ENCODE assay signal across 22 mouse cellular contexts in genomic region chr7:95620079-95620478, GRCm38 (mm10).
DNase-seq lines count a peak whose midpoint lies in the region; ATAC-seq and TF ChIP-seq lines count a peak whose summit lies in the region.
"Had no signal": no experiment of that assay in that cellular context is flagged by ENCODE, and none has a peak within 500 bp of the region (broad histone marks: within the 10 kb centered on the region; RNA-seq: fewer than 3 reads in every experiment).

No protein-coding gene starts in this region.

- no peak overlapping the region for H3K9ac ChIP-seq in kidney, embryonic 16.5 days (replicated peaks; ENCODE audit: low read length)
- no peak overlapping the region for H3K9ac ChIP-seq in kidney, embryonic 15.5 days
- H3K9ac ChIP-seq in lung, postnatal 0 days (replicated peaks; ENCODE audit: low read depth), result no peak overlapping the region
- H3K9ac ChIP-seq in stomach, embryonic 15.5 days, result no peak overlapping the region
- H3K9ac ChIP-seq: embryonic facial prominence, embryonic 15.5 days; heart, embryonic 15.5 days; hindbrain, embryonic 13.5 days had no signal

- H3K27me3 ChIP-seq in kidney, embryonic 16.5 days (ENCODE audit: insufficient read depth, low read length), result no peaks in the 10 kb centered on the region
- H3K27me3 ChIP-seq in kidney, embryonic 15.5 days, result no peaks in the 10 kb centered on the region
- no peaks in the 10 kb centered on the region for H3K27me3 ChIP-seq in lung, postnatal 0 days (replicated peaks; ENCODE audit: insufficient read depth, low read length)
- H3K27me3 ChIP-seq in stomach, embryonic 15.5 days (replicated peaks), result no peaks in the 10 kb centered on the region
- H3K27me3 ChIP-seq: embryonic facial prominence, embryonic 15.5 days; heart, embryonic 15.5 days; hindbrain, embryonic 13.5 days had no signal

- no peak overlapping the region for H3K4me3 ChIP-seq in kidney, embryonic 16.5 days (ENCODE audit: low read length)
- H3K4me3 ChIP-seq in kidney, embryonic 15.5 days (replicated peaks), result no peak overlapping the region
- H3K4me3 ChIP-seq in lung, postnatal 0 days (ENCODE audit: low read depth, low read length), result no peak overlapping the region
- no peak overlapping the region for H3K4me3 ChIP-seq in stomach, embryonic 15.5 days (replicated peaks)
- no peak overlapping the region for H3K4me3 ChIP-seq in layer of hippocampus, adult 2 months
- H3K4me3 ChIP-seq: embryonic facial prominence, embryonic 15.5 days; erythroblast, embryonic 14.5 days; forebrain, embryonic 10.5 days; heart, embryonic 15.5 days; hindbrain, embryonic 13.5 days had no signal

- H3K4me1 ChIP-seq in kidney, embryonic 16.5 days (ENCODE audit: insufficient read depth, low read length), result no peaks in the 10 kb centered on the region
- H3K4me1 ChIP-seq in kidney, embryonic 15.5 days, result no peaks in the 10 kb centered on the region
- no peaks in the 10 kb centered on the region for H3K4me1 ChIP-seq in lung, postnatal 0 days (ENCODE audit: insufficient read depth, low read depth, low read length)
- no peaks in the 10 kb centered on the region for H3K4me1 ChIP-seq in stomach, embryonic 15.5 days
- H3K4me1 ChIP-seq: embryonic facial prominence, embryonic 15.5 days; forebrain, embryonic 10.5 days; heart, embryonic 15.5 days; hindbrain, embryonic 13.5 days had no signal

- DNase-seq in lung, postnatal 0 days (ENCODE audit: low spot score), result peak; percentile 26
- no peak for DNase-seq in lung, postnatal 10 days
- no peak for DNase-seq in heart, adult 8-10 months (ENCODE audit: low spot score)
- DNase-seq in layer of hippocampus, adult 2 months (ENCODE audit: low spot score in 2 of 2), result no peak
- DNase-seq: adrenal gland, adult 8-10 months; adrenal gland, postnatal 36 days; cerebellum, adult 8-10 months; cerebellum, postnatal 14 days; embryo, embryonic 11 days; gastrocnemius, postnatal 36 days; heart, adult 11 months; heart, postnatal 14 days had no signal

- H3K4me2 ChIP-seq in kidney, embryonic 16.5 days (replicated peaks; ENCODE audit: low read depth, low read length), result no peak overlapping the region
- no peak overlapping the region for H3K4me2 ChIP-seq in kidney, embryonic 15.5 days
- no peak overlapping the region for H3K4me2 ChIP-seq in lung, postnatal 0 days (replicated peaks; ENCODE audit: low read depth, low read length)
- H3K4me2 ChIP-seq in stomach, embryonic 15.5 days, result no peak overlapping the region
- H3K4me2 ChIP-seq: embryonic facial prominence, embryonic 15.5 days; heart, embryonic 11.5 days; heart, embryonic 15.5 days; hindbrain, embryonic 13.5 days had no signal

- peak; percentile 71 for ATAC-seq in kidney, embryonic 16.5 days (ENCODE audit: low FRiP score, low TSS enrichment)
- no peak; the same call in 1 of the 2 replicates for ATAC-seq in kidney, embryonic 15.5 days (replicated peaks; ENCODE audit: low FRiP score)
- ATAC-seq in lung, postnatal 0 days, result peak; percentile 52
- ATAC-seq in stomach, embryonic 15.5 days (ENCODE audit: insufficient read depth, low FRiP score, low read depth), result 0 out of 2 replicates have a peak, but pooled peaks have one; percentile 50
- ATAC-seq: forebrain, embryonic 14.5 days had no signal

- TF ChIP-seq EP300 in lung, postnatal 0 days (IDR thresholded peaks at IDR 0.05), result no peak

- no peak overlapping the region for H3K27ac ChIP-seq in kidney, embryonic 16.5 days (ENCODE audit: low read length)
- no peak overlapping the region for H3K27ac ChIP-seq in kidney, embryonic 15.5 days
- no peak overlapping the region for H3K27ac ChIP-seq in lung, postnatal 0 days (ENCODE audit: low read length)
- no peak overlapping the region for H3K27ac ChIP-seq in stomach, embryonic 15.5 days
- H3K27ac ChIP-seq in layer of hippocampus, adult 2 months, result no peak overlapping the region
- H3K27ac ChIP-seq: embryonic facial prominence, embryonic 15.5 days; forebrain, embryonic 10.5 days; heart, embryonic 15.5 days; hindbrain, embryonic 13.5 days had no signal

- H3K36me3 ChIP-seq in kidney, embryonic 16.5 days (ENCODE audit: insufficient read depth, low read length), result no peaks in the 10 kb centered on the region
- H3K36me3 ChIP-seq in kidney, embryonic 15.5 days, result no peaks in the 10 kb centered on the region
- H3K36me3 ChIP-seq in lung, postnatal 0 days (ENCODE audit: insufficient read depth, low read length), result no peaks in the 10 kb centered on the region
- no peaks in the 10 kb centered on the region for H3K36me3 ChIP-seq in stomach, embryonic 15.5 days
- H3K36me3 ChIP-seq: embryonic facial prominence, embryonic 15.5 days; forebrain, embryonic 10.5 days; heart, embryonic 15.5 days; hindbrain, embryonic 13.5 days had no signal

- H3K9me3 ChIP-seq in kidney, embryonic 16.5 days (ENCODE audit: low read length), result no peaks in the 10 kb centered on the region
- no peaks in the 10 kb centered on the region for H3K9me3 ChIP-seq in kidney, embryonic 15.5 days (replicated peaks)
- H3K9me3 ChIP-seq in lung, postnatal 0 days (ENCODE audit: low read length), result no peaks in the 10 kb centered on the region
- no peaks in the 10 kb centered on the region for H3K9me3 ChIP-seq in stomach, embryonic 15.5 days
- H3K9me3 ChIP-seq: embryonic facial prominence, embryonic 15.5 days; forebrain, embryonic 10.5 days; heart, embryonic 15.5 days; hindbrain, embryonic 13.5 days had no signal

- no peak for TF ChIP-seq CTCF in lung, postnatal 0 days (IDR thresholded peaks at IDR 0.05)
- TF ChIP-seq CTCF in layer of hippocampus, adult 2 months (conservative IDR thresholded peaks at IDR 0.05), result no peak
